8 mouse cellular contexts compared by ENCODE assay signal in genomic region chr7:126583251-126583709, GRCm38 (mm10). TPM values are rescaled to one million over a fixed set of nuclear protein-coding genes. Genes with fewer than 3 reads are reported as not detected.
A peak's percentile ranks its signal among the peaks of the same experiment; 100 is the strongest.
DNase-seq lines count a peak whose midpoint lies in the region; ATAC-seq and TF ChIP-seq lines count a peak whose summit lies in the region.

No protein-coding gene starts in this region.

- no peak for TF ChIP-seq CTCF in olfactory bulb, adult 2 months (IDR thresholded peaks at IDR 0.05; ENCODE audit: insufficient read depth, low read depth, low read length)

- H3K36me3 ChIP-seq in hindbrain, embryonic 10.5 days: peaks cover 23% of the 10 kb centered on the region
- no peaks in the 10 kb centered on the region for H3K36me3 ChIP-seq in lung, embryonic 15.5 days

- ATAC-seq in frontal cortex, adult (ENCODE audit: low TSS enrichment): peak; percentile 56
- ATAC-seq in lung, embryonic 15.5 days (ENCODE audit: borderline replicate concordance, extremely low read depth, low FRiP score, low TSS enrichment): peak; percentile 72

- no peak for TF ChIP-seq POLR2A in olfactory bulb, adult 2 months (IDR thresholded peaks at IDR 0.05; ENCODE audit: insufficient read depth, low read depth, low read length)

- H3K27me3 ChIP-seq in hindbrain, embryonic 10.5 days (ENCODE audit: insufficient read depth, poor library complexity, severe bottlenecking): peaks cover 38% of the 10 kb centered on the region
- peaks cover 28% of the 10 kb centered on the region; the same call in 1 of the 2 replicates for H3K27me3 ChIP-seq in lung, embryonic 15.5 days

- peak overlapping the region; percentile 93 for H3K27ac ChIP-seq in hindbrain, embryonic 10.5 days
- H3K27ac ChIP-seq in lung, embryonic 15.5 days: peak overlapping the region; percentile 86
- peak overlapping the region; percentile 96 for H3K27ac ChIP-seq in olfactory bulb, adult 2 months (ENCODE audit: insufficient read depth, low read depth, low read length)

- WGBS in hindbrain, embryonic 10.5 days: under 1% methylated on average over 22 of the region's 22 CpGs
- under 1% methylated on average over 22 of the region's 22 CpGs for WGBS in lung, embryonic 15.5 days
- under 1% methylated on average over 22 of the region's 22 CpGs for WGBS in olfactory bulb, adult 2 months

- H3K9ac ChIP-seq in lung, embryonic 15.5 days: peak overlapping the region; percentile 58

- no peaks in the 10 kb centered on the region for H3K9me3 ChIP-seq in hindbrain, embryonic 10.5 days
- H3K9me3 ChIP-seq in lung, embryonic 15.5 days: no peaks in the 10 kb centered on the region

- peak; percentile 77 for DNase-seq in MEL-GATA-1-ER (ENCODE audit: extremely low read depth, low read depth)
- DNase-seq in cerebellum, adult 9-10 months: peak; percentile 93
- peak; percentile 85 for DNase-seq in hindbrain, embryonic 10.5 days (ENCODE audit: low spot score)
- DNase-seq in layer of hippocampus, adult 9-10 months (ENCODE audit: low spot score): peak; percentile 80
- DNase-seq in thymus, adult 18-20 months: peak; percentile 71 to 84

- peak overlapping the region; percentile 73 for H3K4me3 ChIP-seq in hindbrain, embryonic 10.5 days
- peak overlapping the region; percentile 58 for H3K4me3 ChIP-seq in lung, embryonic 15.5 days
- H3K4me3 ChIP-seq in olfactory bulb, adult 2 months (ENCODE audit: insufficient read depth, low read depth, low read length): peak overlapping the region; percentile 80

- peak overlapping the region; percentile 78 for H3K4me2 ChIP-seq in lung, embryonic 15.5 days

- H3K4me1 ChIP-seq in hindbrain, embryonic 10.5 days (replicated peaks): peaks cover 36% of the 10 kb centered on the region
- peaks cover 21% of the 10 kb centered on the region for H3K4me1 ChIP-seq in lung, embryonic 15.5 days
- peaks cover 16% of the 10 kb centered on the region for H3K4me1 ChIP-seq in olfactory bulb, adult 2 months (ENCODE audit: control insufficient read depth, insufficient read depth, low read length)

RNA-seq across cellular contexts. Expression of gene Apobr, which starts 1.5 kb away (rescaled TPM):
- polyA plus RNA-seq in hindbrain, embryonic 10.5 days (2016; fragmentation: Nextera tagmentation; extraction: Ambion mirVana): 0.47 TPM in 2 replicates
- polyA plus RNA-seq in lung, embryonic 15.5 days (2015; fragmentation: Nextera tagmentation; extraction: Ambion mirVana): 1.1 and 1.5 TPM in 2 replicates
- polyA plus RNA-seq in olfactory bulb, adult 2 months (2012; ENCODE audit: insufficient read depth, insufficient read length, low replicate concordance, missing spikeins): not detected in 2 replicates

RNA-seq across cellular contexts. Expression of gene Cln3, which starts 2.3 kb away (rescaled TPM):
- 27.3 and 29.9 TPM in 2 replicates for polyA plus RNA-seq in hindbrain, embryonic 10.5 days (2016; fragmentation: Nextera tagmentation; extraction: Ambion mirVana)
- polyA plus RNA-seq in lung, embryonic 15.5 days (2015; fragmentation: Nextera tagmentation; extraction: Ambion mirVana): 27.7 and 27.9 TPM in 2 replicates
- not detected in 2 replicates for polyA plus RNA-seq in olfactory bulb, adult 2 months (2012; ENCODE audit: insufficient read depth, insufficient read length, low replicate concordance, missing spikeins)

RNA-seq across cellular contexts. Expression of gene Il27, which starts 11.5 kb away (rescaled TPM):
- not detected in 2 replicates for polyA plus RNA-seq in hindbrain, embryonic 10.5 days (2016; fragmentation: Nextera tagmentation; extraction: Ambion mirVana)
- not detected in 2 replicates for polyA plus RNA-seq in lung, embryonic 15.5 days (2015; fragmentation: Nextera tagmentation; extraction: Ambion mirVana)
- polyA plus RNA-seq in olfactory bulb, adult 2 months (2012; ENCODE audit: insufficient read depth, insufficient read length, low replicate concordance, missing spikeins): not detected in 2 replicates

RNA-seq across cellular contexts. Expression of gene Eif3c, which starts 17.1 kb away (rescaled TPM):
- 185 and 213 TPM in 2 replicates for polyA plus RNA-seq in hindbrain, embryonic 10.5 days (2016; fragmentation: Nextera tagmentation; extraction: Ambion mirVana)
- 176 and 186 TPM in 2 replicates for polyA plus RNA-seq in lung, embryonic 15.5 days (2015; fragmentation: Nextera tagmentation; extraction: Ambion mirVana)
- 330 TPM in 1 of 2 replicates, not detected in the other for polyA plus RNA-seq in olfactory bulb, adult 2 months (2012; ENCODE audit: insufficient read depth, insufficient read length, low replicate concordance, missing spikeins)

RNA-seq across cellular contexts. Expression of gene Nupr1, which starts 47.4 kb away (rescaled TPM):
- polyA plus RNA-seq in hindbrain, embryonic 10.5 days (2016; fragmentation: Nextera tagmentation; extraction: Ambion mirVana): 1.4 and 2.7 TPM in 2 replicates
- polyA plus RNA-seq in lung, embryonic 15.5 days (2015; fragmentation: Nextera tagmentation; extraction: Ambion mirVana): 23.4 and 30.0 TPM in 2 replicates
- polyA plus RNA-seq in olfactory bulb, adult 2 months (2012; ENCODE audit: insufficient read depth, insufficient read length, low replicate concordance, missing spikeins): not detected in 2 replicates

Comparison
In these comparisons a context has a peak if more than half of its experiments do, and no peak if none do; other contexts are left out.
1. Peak in every context shown above with its lines: DNase-seq, ATAC-seq, H3K4me3 ChIP-seq and H3K27ac ChIP-seq.
2. RNA of gene Cln3, which starts 2.3 kb away (polyA plus RNA-seq): 27.3 to 29.9 TPM in hindbrain, embryonic 10.5 days and 27.7 to 27.9 TPM in lung, embryonic 15.5 days; not detected in olfactory bulb, adult 2 months; every median in the first group is over 10 times any median in the second.